Mouse (Mus musculus): ENCODE measurements around the gene Ppp1r21. TPM values are rescaled to one million over a fixed set of nuclear protein-coding genes. Genes with fewer than 3 reads are reported as not detected.

Ppp1r21 gene
- 18.0 TPM for polyA plus RNA-seq (2017; shearing (Covaris generic))

GRCm38 (mm10) chr17:88529519-88530235, at the start of gene Ppp1r21:
Gene Ppp1r21, plus strand, starts transcription at chr17:88530118.

GRCm38 (mm10) chr17:88597222-88598055, 67.5 kb downstream of the Ppp1r21 start, which contains the start of gene Ston1:
Gene Ston1, plus strand, starts transcription at chr17:88597684.

Other genes with a start within 250 kb of the Ppp1r21 start
- gene Foxn2, start 89.4 kb upstream of the Ppp1r21 start, polyA plus RNA-seq (2017; shearing (Covaris generic)): 26.3 TPM
- gene Ston1, start 67.6 kb downstream of the Ppp1r21 start, polyA plus RNA-seq (2017; shearing (Covaris generic)): 0.46 TPM
- not detected for gene Gtf2a1l, start 138.5 kb downstream of the Ppp1r21 start, polyA plus RNA-seq (2017; shearing (Covaris generic))

Data from effector memory CD4-positive, alpha-beta T cell, adult 5 months (primary cell).